Mouse (Mus musculus) limb, embryonic 14.5 days (tissue): Measurements from ENCODE around the gene Alpl. TPM values are rescaled to one million over a fixed set of nuclear protein-coding genes. Genes with fewer than 3 reads are reported as not detected.

Experiments
- ATAC-seq: fragments of 200-750 bp; cut with Nextera tagmentation; 2 replicates; pipeline ENCODE4 v1.8.0; 2017; ENCODE audit warnings: low read depth, moderate number of reproducible peaks, moderate TSS enrichment; ENCODE audit not compliant: low FRiP score
- DNase-seq: peaks from one replicate; pipeline ENCODE4 v3.0.0-alpha.2; 2015; ENCODE audit warnings: low spot score
- H3K27ac ChIP-seq: fragments of 300-500 bp; sonication (generic); replicated peaks from 2 replicates; pipeline ENCODE4 v1.5.1; 2014; ENCODE audit warnings: low read depth, mild to moderate bottlenecking, low read length, moderate library complexity, mixed read lengths
- H3K27me3 ChIP-seq: fragments of 300-500 bp; sonication (generic); 2 replicates; pipeline ENCODE4 v1.6.1; 2014; ENCODE audit warnings: low read length, mixed read lengths; ENCODE audit not compliant: control insufficient read depth, insufficient read depth
- H3K36me3 ChIP-seq: fragments of 300-500 bp; sonication (generic); 2 replicates; pipeline ENCODE4 v1.6.1; 2014; ENCODE audit warnings: mild to moderate bottlenecking, low read length, moderate library complexity, mixed read lengths; ENCODE audit not compliant: control insufficient read depth, insufficient read depth
- H3K4me1 ChIP-seq: fragments of 300-500 bp; sonication (generic); 2 replicates; pipeline ENCODE4 v1.6.1; 2014; ENCODE audit warnings: antibody characterized with exemption, low read length, mixed read lengths; ENCODE audit not compliant: control insufficient read depth, insufficient read depth
- H3K4me2 ChIP-seq: fragments of 300-500 bp; sonication (generic); replicated peaks from 2 replicates; pipeline ENCODE4 v1.6.1; 2014; ENCODE audit warnings: low read depth, mild to moderate bottlenecking, low read length, moderate library complexity; ENCODE audit not compliant: severe bottlenecking
- H3K4me3 ChIP-seq: fragments of 300-500 bp; sonication (generic); replicated peaks from 2 replicates; pipeline ENCODE4 v1.5.1; 2014; ENCODE audit warnings: low read length
- H3K9ac ChIP-seq: fragments of 300-500 bp; sonication (generic); 2 replicates; pipeline ENCODE4 v1.6.1; 2014; ENCODE audit warnings: mild to moderate bottlenecking, low read depth, low read length, moderate library complexity; ENCODE audit not compliant: severe bottlenecking
- H3K9me3 ChIP-seq: fragments of 300-500 bp; sonication (generic); 2 replicates; pipeline ENCODE4 v1.6.1; 2016; ENCODE audit warnings: low read length; ENCODE audit not compliant: control insufficient read depth
- POLR2A ChIP-seq: fragments of 200-500 bp; IDR thresholded peaks from 2 replicates; pipeline ENCODE4 v1.8.0; 2012; ENCODE audit warnings: inconsistent platforms, mild to moderate bottlenecking, moderate library complexity, borderline replicate concordance; ENCODE audit not compliant: insufficient read depth, insufficient read length; ENCODE audit errors: extremely low read depth
- WGBS: fragments of 180-500 bp; shearing (Covaris S2); extraction: QIAGEN DNeasy Blood & Tissue Kit; methylation state at CpG from one replicate; pipeline ENCODE4 v1.1.7; 2014; 5-methylcytosine and 5-hydroxymethylcytosine counted together
- polyA plus RNA-seq, 2 experiments: library from polyadenylated mRNA; depleted of rRNA in 1 of 2; stranded (reverse) in 1 of 2; unstranded in 1 of 2; fragments of >200 nt; fragmentation: Nextera tagmentation in 1 of 2; extraction: Ambion mirVana in 1 of 2; gene quantifications; 2 replicates each; pipeline versions ENCODE4 v1.2.1 to v1.2.3; 2012 to 2014

The Alpl gene
- polyA plus RNA-seq, 2 experiments: 28.0 to 31.4 TPM

DNA sequence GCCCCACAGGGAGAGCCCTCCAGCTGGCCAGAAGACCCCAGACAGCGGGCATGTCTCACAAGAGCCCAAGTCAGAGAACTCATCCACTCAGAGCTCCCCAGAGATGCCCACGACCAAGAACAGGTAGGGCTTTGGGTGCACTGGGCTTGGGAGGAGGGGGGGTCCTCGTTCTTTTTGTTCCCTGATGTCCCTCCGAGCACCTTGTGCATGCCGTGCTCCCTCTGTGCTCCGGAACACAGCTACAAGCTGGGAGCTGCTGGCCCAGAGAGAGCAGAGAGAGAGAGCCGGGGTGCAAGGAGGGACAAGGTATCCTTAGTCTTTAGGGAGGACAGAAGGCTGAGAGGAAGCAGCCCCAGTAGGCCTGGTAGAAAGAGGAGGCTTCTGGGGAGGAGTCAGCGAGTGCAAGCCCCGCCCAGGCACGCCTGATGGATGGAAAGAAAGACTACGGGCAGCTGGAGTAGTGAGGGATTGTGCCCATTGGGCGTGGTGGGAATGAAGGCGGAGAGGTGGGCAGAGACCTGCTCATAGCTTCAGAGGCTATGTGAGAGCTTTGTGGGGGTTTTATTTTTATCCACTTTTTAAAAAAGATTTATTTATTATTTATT, 70.5 kb downstream of the Alpl start:
- Histone ChIP-seq H3K27me3 (peaks cover 25% of the 10 kb centered on the region), H3K36me3 (no peaks in the 10 kb centered on the region), H3K4me1 (0 out of 2 replicates have a peak, but pooled peaks cover 6% of the 10 kb centered on the region), H3K4me3 (no peak overlapping the region), H3K4me2 (no peak overlapping the region), H3K27ac (no peak overlapping the region), H3K9me3 (no peaks in the 10 kb centered on the region), H3K9ac (no peak overlapping the region)
- TF ChIP-seq POLR2A: no peak
- WGBS: 77% methylated on average over 13 of the region's 13 CpGs
- ATAC-seq (no peak), DNase-seq (no peak)

DNA sequence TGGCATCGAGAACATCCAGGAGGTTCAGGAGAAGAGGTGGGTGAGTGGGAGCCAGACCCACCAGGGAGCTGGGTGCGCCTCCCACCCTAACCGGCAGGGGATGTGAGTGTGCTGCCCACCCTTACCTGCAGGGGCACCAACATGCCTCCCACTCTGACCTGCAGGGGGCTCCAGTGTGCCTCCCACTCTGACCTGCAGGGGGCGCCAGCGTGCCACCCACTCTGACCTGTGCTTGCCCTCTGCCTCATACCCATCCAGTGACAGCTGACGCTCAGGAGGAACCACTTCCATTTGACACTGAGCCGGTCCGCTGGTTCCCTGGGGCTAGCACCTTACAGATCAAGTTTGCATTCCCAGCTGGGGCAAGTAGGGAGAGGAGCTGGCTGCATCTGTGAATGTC, 71.4 kb downstream of the Alpl start:
- no peaks in the 10 kb centered on the region for H3K9me3 ChIP-seq
- ATAC-seq: no peak
- no peak for DNase-seq
- H3K9ac ChIP-seq: no peak overlapping the region
- no peak overlapping the region for H3K4me2 ChIP-seq
- H3K27ac ChIP-seq: no peak overlapping the region
- WGBS: 50% methylated on average over 8 of the region's 8 CpGs
- H3K36me3 ChIP-seq: no peaks in the 10 kb centered on the region
- H3K4me1 ChIP-seq: 0 out of 2 replicates have a peak, but pooled peaks cover 6% of the 10 kb centered on the region
- no peak overlapping the region for H3K4me3 ChIP-seq
- H3K27me3 ChIP-seq: peaks cover 25% of the 10 kb centered on the region
- TF ChIP-seq POLR2A: no peak

DNA sequence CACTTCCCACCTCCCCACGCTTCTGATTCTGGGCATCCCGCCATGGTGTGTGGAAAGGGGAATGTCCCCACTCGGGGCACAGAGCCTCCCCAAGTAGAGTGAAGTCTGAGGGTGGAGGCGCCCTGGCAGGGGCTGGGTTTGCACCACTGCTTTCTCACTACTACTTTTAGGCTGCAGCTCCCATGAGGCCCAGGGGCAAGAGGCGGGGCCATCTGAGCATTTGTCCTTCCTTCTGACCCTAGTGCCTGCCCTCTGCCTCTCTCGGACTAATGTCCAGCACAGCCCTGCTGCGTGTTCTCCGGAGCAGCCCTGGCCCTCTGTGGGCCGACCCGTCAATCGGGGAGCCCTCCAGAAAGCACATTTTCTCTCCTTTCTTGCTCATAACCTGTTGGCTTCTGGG, 72.0 kb downstream of the Alpl start:
- DNase-seq: no peak
- WGBS: 51% methylated on average over 11 of the region's 11 CpGs
- Histone ChIP-seq H3K9ac (no peak overlapping the region), H3K27ac (no peak overlapping the region), H3K4me1 (peaks cover 11% of the 10 kb centered on the region), H3K4me3 (no peak overlapping the region), H3K4me2 (no peak overlapping the region), H3K36me3 (no peaks in the 10 kb centered on the region), H3K9me3 (no peaks in the 10 kb centered on the region), H3K27me3 (peaks cover 20% of the 10 kb centered on the region)
- no peak for TF ChIP-seq POLR2A
- no peak for ATAC-seq

DNA sequence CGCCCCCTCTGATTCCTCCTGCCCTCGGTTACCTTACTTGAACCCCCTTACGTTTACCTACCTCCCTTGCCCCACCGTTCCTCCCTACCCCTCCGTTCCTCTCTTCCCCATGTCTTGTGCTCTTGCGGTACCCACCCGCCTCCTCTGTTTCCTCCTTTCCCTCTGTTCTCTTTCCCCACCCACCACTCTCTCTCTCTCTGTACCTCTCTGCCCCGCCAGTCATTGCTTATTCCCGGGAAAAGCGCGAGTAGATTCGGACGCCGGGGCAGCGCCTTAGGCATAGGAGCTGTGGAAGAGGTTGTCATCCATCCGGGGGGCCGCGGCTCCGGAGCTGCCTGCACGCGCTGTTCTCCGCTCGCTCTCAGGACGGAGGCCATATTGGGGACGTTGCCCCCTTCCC, 72.7 kb downstream of the Alpl start:
- no peak for TF ChIP-seq POLR2A
- ATAC-seq: no peak
- Histone ChIP-seq H3K27me3 (peaks cover 13% of the 10 kb centered on the region), H3K36me3 (no peaks in the 10 kb centered on the region), H3K4me3 (no peak overlapping the region; the same call in 1 of the 2 replicates), H3K4me2 (peak overlapping the region; percentile 20; the same call in 1 of the 2 replicates), H3K9ac (no peak overlapping the region), H3K4me1 (peaks cover 18% of the 10 kb centered on the region), H3K27ac (no peak overlapping the region), H3K9me3 (no peaks in the 10 kb centered on the region)
- no peak for DNase-seq
- 43% methylated on average over 25 of the region's 25 CpGs for WGBS

DNA sequence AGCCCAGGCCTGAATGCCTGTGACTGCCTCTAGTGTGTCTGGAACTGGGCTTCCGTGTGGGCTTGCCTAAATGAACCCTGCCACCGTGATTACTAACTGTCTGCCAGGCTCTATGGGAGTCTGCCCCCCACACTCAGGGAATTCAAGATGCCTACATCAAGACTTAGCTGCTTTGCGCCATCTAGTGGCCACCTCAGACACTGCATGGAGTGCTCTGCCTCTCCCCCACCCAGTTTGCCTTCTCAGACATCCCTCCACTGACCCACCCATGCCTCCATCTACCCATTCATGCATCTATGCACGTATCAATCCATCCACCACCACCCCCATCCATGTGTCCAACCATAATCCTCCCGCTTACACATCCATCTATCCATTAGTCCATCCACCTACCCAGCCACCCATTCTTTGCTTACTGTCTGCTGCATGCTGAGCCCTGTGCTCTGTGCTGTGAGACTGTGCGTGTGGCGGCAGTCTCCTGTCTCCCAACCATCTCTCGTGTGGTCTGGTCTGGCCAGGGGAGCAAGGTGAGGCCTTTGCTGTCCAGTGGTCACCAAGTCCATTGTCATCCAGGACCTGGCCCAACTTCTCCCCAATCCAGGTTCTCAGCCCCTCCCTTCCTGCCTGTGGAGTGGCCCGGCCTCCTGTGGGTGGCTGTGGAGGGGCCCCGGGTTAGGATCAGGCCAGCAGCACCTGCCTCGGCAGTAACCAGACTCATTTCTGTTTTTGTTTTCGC, 73.3 kb downstream of the Alpl start:
- H3K9me3 ChIP-seq: no peaks in the 10 kb centered on the region
- no peak overlapping the region for H3K9ac ChIP-seq
- H3K27ac ChIP-seq: no peak overlapping the region
- no peak overlapping the region for H3K4me2 ChIP-seq
- no peak for ATAC-seq
- DNase-seq: peak; percentile 83
- no peaks in the 10 kb centered on the region for H3K36me3 ChIP-seq
- no peak overlapping the region for H3K4me3 ChIP-seq
- H3K4me1 ChIP-seq: peaks cover 18% of the 10 kb centered on the region
- TF ChIP-seq POLR2A: no peak
- WGBS: 25% methylated on average over 12 of the region's 12 CpGs
- 0 out of 2 replicates have a peak, but pooled peaks cover 6% of the 10 kb centered on the region for H3K27me3 ChIP-seq
